In the genomic region with DNA sequence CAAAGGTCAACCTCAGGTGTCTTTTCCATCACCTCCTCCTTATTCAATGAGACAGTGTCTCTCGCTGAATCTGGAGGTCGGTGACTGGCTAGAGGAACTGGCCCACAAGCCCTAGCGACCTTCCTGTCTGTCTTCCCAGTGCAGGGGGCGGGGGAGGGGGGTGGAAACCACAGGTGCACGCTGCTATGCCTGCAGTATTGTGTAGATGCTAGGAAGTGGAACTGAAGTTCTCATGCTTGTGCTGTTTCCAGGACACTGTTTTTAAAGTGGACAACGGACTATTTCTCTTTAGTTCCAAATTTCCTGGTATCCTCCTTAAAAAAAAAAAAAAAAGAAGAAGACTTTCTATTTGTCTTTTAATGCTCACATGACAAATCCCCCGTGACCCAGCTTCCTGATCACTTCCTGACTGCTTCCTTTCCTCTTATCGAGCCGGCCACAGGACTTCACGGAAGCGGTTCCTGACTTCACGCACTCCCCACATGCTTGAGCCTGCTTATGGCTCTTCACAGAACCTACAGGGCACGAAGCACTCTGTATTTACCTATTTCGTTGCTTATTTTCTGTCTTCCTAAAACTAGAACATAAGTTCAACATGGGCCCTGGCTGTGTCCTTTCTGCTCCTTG, we compare ENCODE assay signal across 14 mouse cellular contexts. TPM values are rescaled to one million over a fixed set of nuclear protein-coding genes. Genes with fewer than 3 reads are reported as not detected.
DNase-seq lines count a peak whose midpoint lies in the region; ATAC-seq and TF ChIP-seq lines count a peak whose summit lies in the region.
"Had no signal": no experiment of that assay in that cellular context is flagged by ENCODE, and none has a peak within 500 bp of the region (broad histone marks: within the 10 kb centered on the region; RNA-seq: fewer than 3 reads in every experiment).

No protein-coding gene starts in this region.

- H3K9me3 ChIP-seq in heart, postnatal 0 days (replicated peaks; ENCODE audit: control insufficient read depth, low read length), result no peaks in the 10 kb centered on the region
- H3K9me3 ChIP-seq: embryonic facial prominence, embryonic 13.5 days; hindbrain, embryonic 10.5 days; limb, embryonic 10.5 days had no signal

- DNase-seq in heart, postnatal 0 days (ENCODE audit: low spot score), result no peak
- no peak for DNase-seq in heart, postnatal 25 days (ENCODE audit: low spot score)
- no peak for DNase-seq in thymus, adult 2 months
- no peak for DNase-seq in thymus, postnatal 36 days
- peak; percentile 34 for DNase-seq in induced T-regulatory cell, adult 2 months (ENCODE audit: low read depth)
- no peak for DNase-seq in right cerebral cortex, postnatal 10 days (ENCODE audit: low spot score in 2 of 2)
- no peak for DNase-seq in layer of hippocampus, postnatal 36 days
- DNase-seq in left cerebral cortex, postnatal 36 days (ENCODE audit: low spot score in 2 of 2), result no peak
- DNase-seq: adrenal gland, postnatal 10 days; cerebellum, adult 8-10 months; midbrain, embryonic 14.5 days had no signal

- intact Hi-C loops in heart, postnatal 25 days (cut with DNase I), result no loop called here
- intact Hi-C loops in left cerebral cortex, postnatal 36 days (cut with DNase I), result no loop called here

- no peak overlapping the region for H3K9ac ChIP-seq in heart, postnatal 0 days (replicated peaks; ENCODE audit: low read depth, low read length)
- H3K9ac ChIP-seq: embryonic facial prominence, embryonic 13.5 days had no signal

- H3K4me3 ChIP-seq in heart, postnatal 0 days (ENCODE audit: low read depth, low read length), result no peak overlapping the region
- H3K4me3 ChIP-seq in thymus, adult 2 months (ENCODE audit: control insufficient read depth, insufficient read depth, low read length), result no peak overlapping the region
- H3K4me3 ChIP-seq: embryonic facial prominence, embryonic 13.5 days; hindbrain, embryonic 10.5 days; limb, embryonic 10.5 days had no signal

- H3K27me3 ChIP-seq in heart, postnatal 0 days (ENCODE audit: control insufficient read depth, insufficient read depth, low read length), result no peaks in the 10 kb centered on the region
- H3K27me3 ChIP-seq in thymus, adult 2 months (ENCODE audit: control insufficient read depth, insufficient read depth, low read length), result no peaks in the 10 kb centered on the region
- H3K27me3 ChIP-seq: embryonic facial prominence, embryonic 13.5 days had no signal

- H3K36me3 ChIP-seq in heart, postnatal 0 days (replicated peaks; ENCODE audit: control insufficient read depth, insufficient read depth, low read length), result peaks cover 19% of the 10 kb centered on the region
- peaks cover 50% of the 10 kb centered on the region for H3K36me3 ChIP-seq in thymus, adult 2 months (ENCODE audit: control insufficient read depth, insufficient read depth, low read length)
- H3K36me3 ChIP-seq: embryonic facial prominence, embryonic 13.5 days; hindbrain, embryonic 10.5 days; limb, embryonic 10.5 days had no signal

- peaks cover 33% of the 10 kb centered on the region for H3K4me1 ChIP-seq in heart, postnatal 0 days (ENCODE audit: control insufficient read depth, insufficient read depth)
- peaks cover 11% of the 10 kb centered on the region for H3K4me1 ChIP-seq in thymus, adult 2 months (replicated peaks; ENCODE audit: control insufficient read depth, insufficient read depth, low read length)
- H3K4me1 ChIP-seq: embryonic facial prominence, embryonic 13.5 days; hindbrain, embryonic 10.5 days; limb, embryonic 10.5 days had no signal

- TF ChIP-seq EP300 in heart, postnatal 0 days (IDR thresholded peaks at IDR 0.05; ENCODE audit: low read depth), result no peak

- 64% methylated on average over 14 of the region's 14 CpGs for WGBS in heart, postnatal 0 days
- WGBS in thymus, adult 2 months, result 27% methylated on average over 14 of the region's 14 CpGs

- H3K27ac ChIP-seq in heart, postnatal 0 days (ENCODE audit: low read depth), result no peak overlapping the region
- H3K27ac ChIP-seq in thymus, adult 2 months (ENCODE audit: control insufficient read depth, insufficient read depth, low read length), result peak overlapping the region; percentile 17
- H3K27ac ChIP-seq: embryonic facial prominence, embryonic 13.5 days; hindbrain, embryonic 10.5 days; limb, embryonic 10.5 days had no signal

- TF ChIP-seq POLR2A in thymus, adult 2 months (IDR thresholded peaks at IDR 0.05; ENCODE audit: control insufficient read depth, extremely low read depth, insufficient read depth, low read length, poor library complexity), result no peak

- ATAC-seq in heart, postnatal 0 days (ENCODE audit: insufficient read depth, low read depth), result no peak

- H3K4me2 ChIP-seq in heart, postnatal 0 days (ENCODE audit: low read depth, low read length), result peak overlapping the region; percentile 18; the same call in 1 of the 2 replicates
- H3K4me2 ChIP-seq: embryonic facial prominence, embryonic 13.5 days had no signal

- no peak for TF ChIP-seq CTCF in heart, postnatal 0 days (IDR thresholded peaks at IDR 0.05; ENCODE audit: low read depth)
- TF ChIP-seq CTCF in thymus, adult 2 months (IDR thresholded peaks at IDR 0.05; ENCODE audit: borderline replicate concordance, control insufficient read depth, extremely low read depth, insufficient read depth, low read length, poor library complexity), result no peak

RNA-seq across cellular contexts. Expression of gene Entpd5, which starts 19.9 kb away (rescaled TPM):
- total RNA-seq in heart, postnatal 0 days (2014; rRNA removed; ENCODE audit: low replicate concordance), result 37.6 and 59.8 TPM in 2 replicates
- polyA plus RNA-seq in heart, postnatal 0 days (2015; fragmentation: Nextera tagmentation; extraction: Ambion mirVana), result 37.5 and 40.5 TPM in 2 replicates
- 10 to 100 TPM; 58.1 to 59.2 TPM for total RNA-seq in heart, postnatal 25 days (2021)
- polyA plus RNA-seq in thymus, adult 2 months (2012; rRNA removed), result 24.6 and 24.8 TPM in 2 replicates
- 10 to 100 TPM; 22.9 to 25.2 TPM for total RNA-seq in layer of hippocampus, postnatal 36 days (2021)
- total RNA-seq in left cerebral cortex, postnatal 36 days (2021), result 10 to 100 TPM; 24.0 to 25.4 TPM

RNA-seq across cellular contexts. Expression of gene Bbof1, which starts 20.0 kb away (rescaled TPM):
- 0.04 TPM in 1 of 2 replicates, not detected in the other for total RNA-seq in heart, postnatal 0 days (2014; rRNA removed; ENCODE audit: low replicate concordance)
- 1.3 and 2.3 TPM in 2 replicates for polyA plus RNA-seq in heart, postnatal 0 days (2015; fragmentation: Nextera tagmentation; extraction: Ambion mirVana)
- total RNA-seq in heart, postnatal 25 days (2021), result 1 to 10 TPM; 1.3 to 3.0 TPM
- 0.42 and 0.73 TPM in 2 replicates for polyA plus RNA-seq in thymus, adult 2 months (2012; rRNA removed)
- total RNA-seq in layer of hippocampus, postnatal 36 days (2021), result 10 to 100 TPM; 12.4 to 12.5 TPM
- 1 to 10 TPM; 4.6 to 9.0 TPM for total RNA-seq in left cerebral cortex, postnatal 36 days (2021)

RNA-seq across cellular contexts. Expression of gene Fam161b, which starts 27.3 kb away (rescaled TPM):
- 3.4 and 4.0 TPM in 2 replicates for total RNA-seq in heart, postnatal 0 days (2014; rRNA removed; ENCODE audit: low replicate concordance)
- 5.6 and 6.0 TPM in 2 replicates for polyA plus RNA-seq in heart, postnatal 0 days (2015; fragmentation: Nextera tagmentation; extraction: Ambion mirVana)
- total RNA-seq in heart, postnatal 25 days (2021), result 1 to 10 TPM; 8.3 to 8.5 TPM
- polyA plus RNA-seq in thymus, adult 2 months (2012; rRNA removed), result 0.94 and 1.2 TPM in 2 replicates
- total RNA-seq in layer of hippocampus, postnatal 36 days (2021), result 10 to 100 TPM; 11.1 to 12.1 TPM
- total RNA-seq in left cerebral cortex, postnatal 36 days (2021), result 10 to 100 TPM; 11.7 to 13.2 TPM

RNA-seq across cellular contexts. Expression of gene Coq6, which starts 27.4 kb away (rescaled TPM):
- 271 and 278 TPM in 2 replicates for total RNA-seq in heart, postnatal 0 days (2014; rRNA removed; ENCODE audit: low replicate concordance)
- 102 and 105 TPM in 2 replicates for polyA plus RNA-seq in heart, postnatal 0 days (2015; fragmentation: Nextera tagmentation; extraction: Ambion mirVana)
- 100 to 1,000 TPM; 102 to 106 TPM for total RNA-seq in heart, postnatal 25 days (2021)
- 63.3 and 70.5 TPM in 2 replicates for polyA plus RNA-seq in thymus, adult 2 months (2012; rRNA removed)
- 10 to 100 TPM; 24.6 to 25.3 TPM for total RNA-seq in layer of hippocampus, postnatal 36 days (2021)
- 10 to 100 TPM; 25.1 to 29.4 TPM for total RNA-seq in left cerebral cortex, postnatal 36 days (2021)

RNA-seq across cellular contexts. Expression of gene Rnf113a2, which starts 28.1 kb away (rescaled TPM):
- total RNA-seq in heart, postnatal 0 days (2014; rRNA removed; ENCODE audit: low replicate concordance), result 9.4 and 14.1 TPM in 2 replicates
- 20.9 and 22.1 TPM in 2 replicates for polyA plus RNA-seq in heart, postnatal 0 days (2015; fragmentation: Nextera tagmentation; extraction: Ambion mirVana)
- 1 to 10 TPM; 8.4 to 8.5 TPM for total RNA-seq in heart, postnatal 25 days (2021)
- 7.1 and 7.6 TPM in 2 replicates for polyA plus RNA-seq in thymus, adult 2 months (2012; rRNA removed)
- 10 to 100 TPM; 13.9 to 14.9 TPM for total RNA-seq in layer of hippocampus, postnatal 36 days (2021)
- total RNA-seq in left cerebral cortex, postnatal 36 days (2021), result 10 to 100 TPM; 11.4 to 13.3 TPM
